Mouse (Mus musculus) limb, embryonic 14.5 days (tissue): ENCODE results near the gene Tnip2. TPM values are rescaled to one million over a fixed set of nuclear protein-coding genes. Genes with fewer than 3 reads are reported as not detected.

ENCODE experiments used
- ATAC-seq: fragments of 200-750 bp; cut with Nextera tagmentation; 2 replicates; pipeline ENCODE4 v1.8.0; 2017; ENCODE audit warnings: low read depth, moderate number of reproducible peaks, moderate TSS enrichment; ENCODE audit not compliant: low FRiP score
- DNase-seq: peaks from one replicate; pipeline ENCODE4 v3.0.0-alpha.2; 2015; ENCODE audit warnings: low spot score
- H3K27ac ChIP-seq: fragments of 300-500 bp; sonication (generic); replicated peaks from 2 replicates; pipeline ENCODE4 v1.5.1; 2014; ENCODE audit warnings: low read depth, mild to moderate bottlenecking, low read length, moderate library complexity, mixed read lengths
- H3K27me3 ChIP-seq: fragments of 300-500 bp; sonication (generic); 2 replicates; pipeline ENCODE4 v1.6.1; 2014; ENCODE audit warnings: low read length, mixed read lengths; ENCODE audit not compliant: control insufficient read depth, insufficient read depth
- H3K36me3 ChIP-seq: fragments of 300-500 bp; sonication (generic); 2 replicates; pipeline ENCODE4 v1.6.1; 2014; ENCODE audit warnings: mild to moderate bottlenecking, low read length, moderate library complexity, mixed read lengths; ENCODE audit not compliant: control insufficient read depth, insufficient read depth
- H3K4me1 ChIP-seq: fragments of 300-500 bp; sonication (generic); 2 replicates; pipeline ENCODE4 v1.6.1; 2014; ENCODE audit warnings: antibody characterized with exemption, low read length, mixed read lengths; ENCODE audit not compliant: control insufficient read depth, insufficient read depth
- H3K4me2 ChIP-seq: fragments of 300-500 bp; sonication (generic); replicated peaks from 2 replicates; pipeline ENCODE4 v1.6.1; 2014; ENCODE audit warnings: low read depth, mild to moderate bottlenecking, low read length, moderate library complexity; ENCODE audit not compliant: severe bottlenecking
- H3K4me3 ChIP-seq: fragments of 300-500 bp; sonication (generic); replicated peaks from 2 replicates; pipeline ENCODE4 v1.5.1; 2014; ENCODE audit warnings: low read length
- H3K9ac ChIP-seq: fragments of 300-500 bp; sonication (generic); 2 replicates; pipeline ENCODE4 v1.6.1; 2014; ENCODE audit warnings: mild to moderate bottlenecking, low read depth, low read length, moderate library complexity; ENCODE audit not compliant: severe bottlenecking
- H3K9me3 ChIP-seq: fragments of 300-500 bp; sonication (generic); 2 replicates; pipeline ENCODE4 v1.6.1; 2016; ENCODE audit warnings: low read length; ENCODE audit not compliant: control insufficient read depth
- POLR2A ChIP-seq: fragments of 200-500 bp; IDR thresholded peaks from 2 replicates; pipeline ENCODE4 v1.8.0; 2012; ENCODE audit warnings: inconsistent platforms, mild to moderate bottlenecking, moderate library complexity, borderline replicate concordance; ENCODE audit not compliant: insufficient read depth, insufficient read length; ENCODE audit errors: extremely low read depth
- WGBS: fragments of 180-500 bp; shearing (Covaris S2); extraction: QIAGEN DNeasy Blood & Tissue Kit; methylation state at CpG from one replicate; pipeline ENCODE4 v1.1.7; 2014; 5-methylcytosine and 5-hydroxymethylcytosine counted together
- polyA plus RNA-seq, 2 experiments: library from polyadenylated mRNA; depleted of rRNA in 1 of 2; stranded (reverse) in 1 of 2; unstranded in 1 of 2; fragments of >200 nt; fragmentation: Nextera tagmentation in 1 of 2; extraction: Ambion mirVana in 1 of 2; gene quantifications; 2 replicates each; pipeline versions ENCODE4 v1.2.1 to v1.2.3; 2012 to 2014

Gene Tnip2
- polyA plus RNA-seq, 2 experiments = 17.1 to 23.7 TPM

DNA sequence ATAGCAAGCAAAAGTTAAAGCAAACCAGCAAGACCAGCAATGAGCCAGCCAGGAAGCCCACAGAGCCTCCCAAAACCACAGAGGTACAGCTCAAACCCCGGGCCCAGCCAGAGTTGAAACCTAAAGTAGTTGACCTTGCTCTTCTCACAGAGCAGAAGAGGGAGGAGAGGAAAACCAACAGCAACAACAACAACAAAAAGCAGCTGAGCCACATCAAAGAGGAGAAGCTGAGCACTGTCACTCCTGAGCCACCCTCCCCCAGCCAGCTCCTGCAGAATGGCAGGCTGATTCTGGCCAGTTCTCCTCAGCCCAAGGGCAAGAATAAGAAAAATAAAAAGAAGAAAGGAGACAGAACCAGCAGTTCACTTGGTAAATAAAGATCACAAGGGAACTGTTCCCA, 47.7 kb downstream of the Tnip2 start:
- no peak for ATAC-seq
- H3K4me1 ChIP-seq = no peaks in the 10 kb centered on the region
- no peak overlapping the region for H3K4me3 ChIP-seq
- no peak overlapping the region for H3K9ac ChIP-seq
- no peak for DNase-seq
- 73% methylated on average over 1 of the region's 1 CpGs for WGBS
- no peak overlapping the region for H3K27ac ChIP-seq
- H3K4me2 ChIP-seq = no peak overlapping the region
- no peaks in the 10 kb centered on the region for H3K27me3 ChIP-seq
- H3K9me3 ChIP-seq = no peaks in the 10 kb centered on the region
- no peak for TF ChIP-seq POLR2A
- peaks cover 59% of the 10 kb centered on the region for H3K36me3 ChIP-seq

DNA sequence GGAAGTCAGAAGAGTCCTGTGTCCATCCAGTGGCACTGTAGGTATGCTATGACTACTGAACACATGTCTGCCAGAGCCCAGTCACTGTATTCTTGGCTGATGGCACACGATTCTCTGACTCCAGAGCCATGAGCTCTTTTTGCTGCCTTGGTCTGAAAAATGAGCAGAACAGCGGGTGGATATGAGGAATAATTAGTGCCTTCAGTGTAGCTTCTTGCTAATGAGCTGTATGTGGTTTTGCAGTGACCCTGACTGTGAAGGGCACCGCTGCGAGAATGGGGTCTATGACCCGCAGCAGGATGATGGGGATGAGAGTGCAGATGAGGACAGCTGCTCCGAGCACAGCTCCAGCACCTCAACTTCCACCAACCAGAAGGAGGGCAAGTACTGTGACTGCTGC, 52.0 kb downstream of the Tnip2 start:
- Histone ChIP-seq H3K9ac (no peak overlapping the region), H3K4me1 (no peaks in the 10 kb centered on the region), H3K4me2 (no peak overlapping the region), H3K27me3 (no peaks in the 10 kb centered on the region), H3K4me3 (no peak overlapping the region), H3K9me3 (no peaks in the 10 kb centered on the region), H3K27ac (no peak overlapping the region), H3K36me3 (peaks cover 88% of the 10 kb centered on the region)
- ATAC-seq (no peak), DNase-seq (no peak)
- 93% methylated on average over 6 of the region's 6 CpGs for WGBS
- no peak for TF ChIP-seq POLR2A

GRCm38 (mm10) chr5:34461294-34461693, 52.5 kb downstream of the Tnip2 start:
- Histone ChIP-seq H3K27me3 (no peaks in the 10 kb centered on the region), H3K9me3 (no peaks in the 10 kb centered on the region), H3K4me1 (no peaks in the 10 kb centered on the region), H3K4me3 (no peak overlapping the region), H3K36me3 (peaks cover 87% of the 10 kb centered on the region), H3K27ac (no peak overlapping the region), H3K9ac (no peak overlapping the region), H3K4me2 (no peak overlapping the region)
- TF ChIP-seq POLR2A = no peak
- DNase-seq = no peak
- WGBS = 97% methylated on average over 4 of the region's 4 CpGs
- ATAC-seq = no peak

- DNase-seq = no peak
- Histone ChIP-seq H3K27ac (no peak overlapping the region), H3K4me3 (no peak overlapping the region), H3K9me3 (no peaks in the 10 kb centered on the region), H3K4me1 (no peaks in the 10 kb centered on the region), H3K36me3 (peaks cover 84% of the 10 kb centered on the region), H3K27me3 (no peaks in the 10 kb centered on the region), H3K9ac (no peak overlapping the region), H3K4me2 (no peak overlapping the region)
- no peak for ATAC-seq
- no peak for TF ChIP-seq POLR2A
- 92% methylated on average over 1 of the region's 1 CpGs for WGBS
Observed at GRCm38 (mm10) chr5:34458994-34459393, 54.8 kb downstream of the Tnip2 start.

- Histone ChIP-seq H3K4me3 (no peak overlapping the region), H3K9ac (no peak overlapping the region), H3K4me2 (no peak overlapping the region), H3K9me3 (no peaks in the 10 kb centered on the region), H3K27me3 (no peaks in the 10 kb centered on the region), H3K27ac (no peak overlapping the region), H3K36me3 (peaks cover 67% of the 10 kb centered on the region), H3K4me1 (no peaks in the 10 kb centered on the region)
- DNase-seq (no peak), ATAC-seq (no peak)
- no peak for TF ChIP-seq POLR2A
- 85% methylated on average over 9 of the region's 9 CpGs for WGBS
Observed at GRCm38 (mm10) chr5:34446207-34446606, 67.6 kb downstream of the Tnip2 start.

Other genes starting within 250 kb of the Tnip2 start
- gene Zfyve28, start 225.5 kb downstream of the Tnip2 start, polyA plus RNA-seq (2012; rRNA removed) = 1.7 and 2.4 TPM in 2 replicates
- gene Zfyve28, start 225.5 kb downstream of the Tnip2 start, polyA plus RNA-seq (2014; fragmentation: Nextera tagmentation; extraction: Ambion mirVana) = 0.83 and 0.95 TPM in 2 replicates
- gene Cfap99, start 225.4 kb downstream of the Tnip2 start, polyA plus RNA-seq (2012; rRNA removed) = 0.04 TPM in 2 replicates
- not detected in 2 replicates for gene Cfap99, start 225.4 kb downstream of the Tnip2 start, polyA plus RNA-seq (2014; fragmentation: Nextera tagmentation; extraction: Ambion mirVana)
- 130 and 142 TPM in 2 replicates for gene Rnf4, start 177.7 kb downstream of the Tnip2 start, polyA plus RNA-seq (2012; rRNA removed)
- gene Rnf4, start 177.7 kb downstream of the Tnip2 start, polyA plus RNA-seq (2014; fragmentation: Nextera tagmentation; extraction: Ambion mirVana) = 154 and 168 TPM in 2 replicates
- gene Fam193a, start 144.1 kb downstream of the Tnip2 start, polyA plus RNA-seq (2012; rRNA removed) = 57.5 and 85.7 TPM in 2 replicates
- gene Fam193a, start 144.1 kb downstream of the Tnip2 start, polyA plus RNA-seq (2014; fragmentation: Nextera tagmentation; extraction: Ambion mirVana) = 16.6 and 19.2 TPM in 2 replicates
- 17.9 and 23.5 TPM in 2 replicates for gene Sh3bp2, start 11.8 kb upstream of the Tnip2 start, polyA plus RNA-seq (2012; rRNA removed)
- 12.2 and 12.6 TPM in 2 replicates for gene Sh3bp2, start 11.8 kb upstream of the Tnip2 start, polyA plus RNA-seq (2014; fragmentation: Nextera tagmentation; extraction: Ambion mirVana)
- 222 and 235 TPM in 2 replicates for gene Add1, start 59.7 kb upstream of the Tnip2 start, polyA plus RNA-seq (2012; rRNA removed)
- gene Add1, start 59.7 kb upstream of the Tnip2 start, polyA plus RNA-seq (2014; fragmentation: Nextera tagmentation; extraction: Ambion mirVana) = 197 and 210 TPM in 2 replicates
- 244 and 335 TPM in 2 replicates for gene Mfsd10, start 123.2 kb upstream of the Tnip2 start, polyA plus RNA-seq (2012; rRNA removed)
- gene Mfsd10, start 123.2 kb upstream of the Tnip2 start, polyA plus RNA-seq (2014; fragmentation: Nextera tagmentation; extraction: Ambion mirVana) = 117 and 128 TPM in 2 replicates
- gene Nop14, start 146.2 kb upstream of the Tnip2 start, polyA plus RNA-seq (2012; rRNA removed) = 29.2 and 30.7 TPM in 2 replicates
- 25.8 and 30.0 TPM in 2 replicates for gene Nop14, start 146.2 kb upstream of the Tnip2 start, polyA plus RNA-seq (2014; fragmentation: Nextera tagmentation; extraction: Ambion mirVana)
- gene Grk4, start 146.4 kb upstream of the Tnip2 start, polyA plus RNA-seq (2012; rRNA removed) = 3.3 and 5.0 TPM in 2 replicates
- 3.5 and 4.4 TPM in 2 replicates for gene Grk4, start 146.4 kb upstream of the Tnip2 start, polyA plus RNA-seq (2014; fragmentation: Nextera tagmentation; extraction: Ambion mirVana)
- 22.9 and 24.5 TPM in 2 replicates for gene Htt, start 247.7 kb upstream of the Tnip2 start, polyA plus RNA-seq (2012; rRNA removed)
- 16.2 and 17.9 TPM in 2 replicates for gene Htt, start 247.7 kb upstream of the Tnip2 start, polyA plus RNA-seq (2014; fragmentation: Nextera tagmentation; extraction: Ambion mirVana)